Mouse (Mus musculus): ENCODE data around the gene Ppp1r15a.
"Not testable (repeated sequence)": the region's sequence is repeated elsewhere in the genome, so short reads cannot be mapped to it uniquely, and the experiment has no call there.

The Ppp1r15a gene

DNA sequence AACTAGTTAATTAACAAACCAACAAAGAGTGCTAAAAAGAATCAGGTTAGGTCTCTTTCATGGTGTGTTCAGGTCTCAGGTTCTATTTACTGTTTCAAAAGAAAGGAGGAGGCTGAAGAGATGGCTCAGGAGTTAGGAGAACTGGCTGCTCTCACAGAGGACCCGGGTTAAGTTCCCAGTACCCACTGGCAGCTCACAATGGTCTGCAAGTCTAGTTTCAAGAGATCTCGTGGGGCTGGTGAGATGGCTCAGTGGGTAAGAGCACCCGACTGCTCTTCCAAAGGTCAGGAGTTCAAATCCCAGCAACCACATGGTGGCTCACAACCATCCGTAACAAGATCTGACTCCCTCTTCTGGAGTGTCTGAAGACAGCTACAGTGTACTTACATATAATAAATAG is 45.8 kb downstream of the Ppp1r15a start:
- DNase-seq, result not testable (repeated sequence)

GRCm38 (mm10) chr7:45478774-45479173 is 47.3 kb downstream of the Ppp1r15a start:
- DNase-seq, result no peak

GRCm38 (mm10) chr7:45477003-45477402 is 49.1 kb downstream of the Ppp1r15a start:
- DNase-seq, result peak; percentile 76 to 81

DNA sequence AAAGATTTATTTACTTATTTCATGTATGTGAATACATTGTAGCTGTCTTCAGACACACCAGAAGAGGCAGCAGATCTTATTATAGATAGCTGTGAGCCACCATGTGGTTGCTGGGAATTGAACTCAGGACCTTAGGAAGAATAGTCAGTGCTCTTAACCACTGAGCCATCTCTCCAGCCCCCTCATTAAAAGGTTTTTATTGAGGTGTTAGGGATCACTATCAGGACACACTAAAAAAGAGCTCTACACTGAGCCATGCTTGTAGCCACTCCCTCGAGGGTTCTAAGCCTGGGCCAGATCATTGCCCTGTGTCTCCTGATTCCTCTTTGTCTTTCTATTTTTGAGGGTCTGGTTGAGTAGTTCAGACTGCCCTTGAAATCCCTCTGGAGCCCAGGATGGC is 49.6 kb downstream of the Ppp1r15a start:
- DNase-seq, result no peak

GRCm38 (mm10) chr7:45475291-45475969 is 50.6 kb downstream of the Ppp1r15a start:
- DNase-seq, result peak in 1 of 2 experiments; percentile 53

All from kidney, postnatal 4 days (tissue).